Mouse (Mus musculus) spleen, adult 12 weeks (tissue): ENCODE measurements around the gene Tmem132c.

Experiments used
- DNase-seq: peaks from one replicate; pipeline ENCODE4 v3.0.0; 2022; ENCODE audit warnings: low spot score

The Tmem132c gene

DNA sequence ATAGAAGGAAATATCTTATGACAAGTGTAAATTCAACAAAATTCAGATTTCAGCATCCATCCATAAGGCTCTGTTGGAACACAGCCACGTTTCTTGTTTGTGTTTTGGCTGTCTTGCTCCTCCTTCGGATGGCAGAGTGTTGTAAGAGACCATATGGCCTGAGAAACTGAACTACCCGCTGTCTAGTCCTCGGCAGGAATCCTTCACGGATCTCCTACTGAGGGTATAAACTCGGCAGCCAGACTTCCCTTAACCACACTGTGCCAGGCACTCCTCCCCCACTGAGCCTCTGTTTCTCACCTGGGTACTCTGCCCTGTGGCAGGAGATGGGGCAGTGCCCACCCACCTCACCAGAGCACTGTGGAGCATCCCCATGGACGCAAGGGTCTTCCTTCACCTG is 174.9 kb downstream of the Tmem132c start:
- DNase-seq: no peak

DNA sequence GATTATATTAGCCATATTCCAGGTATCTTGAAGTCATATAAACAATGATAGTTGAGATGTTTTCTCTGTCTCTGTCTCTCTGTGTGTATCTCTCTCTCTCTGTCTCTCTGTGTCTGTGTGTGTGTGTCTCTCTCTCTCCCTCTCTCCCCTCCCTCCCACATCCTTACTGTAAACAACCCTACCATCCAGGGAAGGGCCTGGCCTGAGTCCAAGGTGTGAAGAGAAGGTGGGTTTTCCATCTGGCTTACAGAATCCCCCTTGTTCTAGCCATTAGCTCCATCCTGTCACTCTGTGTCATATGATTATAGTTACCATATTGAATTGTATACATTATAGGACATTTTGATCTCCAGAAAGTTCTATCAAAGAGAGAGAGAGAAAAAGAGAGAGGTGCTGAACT is 182.3 kb downstream of the Tmem132c start:
- no peak for DNase-seq

DNA sequence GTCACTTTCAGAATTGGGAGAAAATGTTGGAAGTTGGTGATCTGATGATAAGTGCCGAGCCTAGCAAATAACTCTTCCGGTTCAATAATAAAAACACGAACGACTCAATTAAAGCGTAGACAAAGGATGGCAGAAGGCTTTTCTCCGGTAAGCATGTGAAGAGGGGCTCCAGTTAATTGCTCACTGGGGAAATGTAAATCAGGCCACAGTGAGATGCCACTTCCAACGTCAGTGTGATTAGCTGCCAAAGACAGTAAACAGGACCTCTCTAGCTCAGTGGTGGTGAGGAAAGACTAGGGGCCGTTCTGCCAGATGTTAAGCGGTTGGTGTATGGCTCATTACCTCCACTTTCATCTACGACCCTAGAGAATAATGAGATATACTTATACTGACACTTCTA is 187.5 kb downstream of the Tmem132c start:
- no peak for DNase-seq

DNA sequence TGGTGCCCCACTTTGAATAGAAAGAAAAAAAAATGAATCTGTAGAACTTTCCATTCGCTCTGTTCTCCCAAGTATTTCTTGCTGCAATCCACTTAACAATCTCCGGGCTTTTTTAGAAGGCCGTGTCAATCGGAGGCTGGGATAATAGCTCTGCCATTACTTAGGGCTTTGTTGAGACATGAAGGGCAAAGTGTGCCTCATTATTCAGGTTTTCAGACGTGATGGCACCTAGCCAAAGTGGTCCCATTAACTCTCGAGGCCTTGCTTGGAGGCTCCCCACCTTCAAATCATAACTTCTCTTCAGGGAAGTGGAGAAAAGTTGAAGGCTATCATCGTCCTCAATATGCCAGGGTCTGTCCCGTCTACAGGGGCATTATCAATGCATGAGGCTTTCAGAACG is 190.0 kb downstream of the Tmem132c start:
- DNase-seq: no peak

DNA sequence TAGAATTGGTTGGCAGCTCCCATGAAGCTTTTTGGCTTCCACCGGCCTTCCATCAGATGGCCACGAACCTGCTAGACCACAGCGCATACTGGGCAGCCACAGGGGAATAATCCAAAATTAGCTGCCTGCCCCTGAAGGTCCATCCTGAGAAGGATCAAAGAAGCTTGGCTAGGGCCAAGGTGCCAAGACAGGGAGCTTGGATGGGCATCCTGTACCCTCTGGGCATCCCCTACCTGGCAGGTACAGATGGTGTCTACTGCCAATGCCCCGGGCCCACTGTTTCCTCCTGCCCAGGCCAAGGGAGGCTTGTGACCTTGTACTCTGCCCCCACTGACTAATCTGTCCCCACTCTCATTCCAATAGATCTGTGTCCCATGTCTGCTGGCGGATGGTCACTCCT is 195.2 kb downstream of the Tmem132c start:
- DNase-seq: no peak

DNA sequence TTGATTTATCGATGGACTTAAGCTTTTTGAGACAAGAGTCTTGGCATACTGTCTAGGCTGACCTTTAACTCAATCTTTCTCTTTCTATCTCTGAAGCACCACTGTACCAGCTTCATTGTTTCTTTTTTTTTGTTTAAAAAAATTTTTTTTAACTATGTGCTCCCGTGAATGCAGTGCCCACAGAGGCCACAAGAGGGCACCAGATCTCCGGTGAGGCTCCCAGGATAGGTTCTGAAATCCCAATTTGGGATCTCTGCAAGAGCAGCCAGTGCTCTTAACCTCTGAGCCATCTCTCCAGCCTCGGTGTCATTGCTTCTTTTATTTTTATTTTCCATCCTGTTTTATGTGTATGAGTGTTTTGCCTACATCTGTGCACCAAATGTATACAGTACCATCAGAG is 197.0 kb downstream of the Tmem132c start:
- DNase-seq: no peak

DNA sequence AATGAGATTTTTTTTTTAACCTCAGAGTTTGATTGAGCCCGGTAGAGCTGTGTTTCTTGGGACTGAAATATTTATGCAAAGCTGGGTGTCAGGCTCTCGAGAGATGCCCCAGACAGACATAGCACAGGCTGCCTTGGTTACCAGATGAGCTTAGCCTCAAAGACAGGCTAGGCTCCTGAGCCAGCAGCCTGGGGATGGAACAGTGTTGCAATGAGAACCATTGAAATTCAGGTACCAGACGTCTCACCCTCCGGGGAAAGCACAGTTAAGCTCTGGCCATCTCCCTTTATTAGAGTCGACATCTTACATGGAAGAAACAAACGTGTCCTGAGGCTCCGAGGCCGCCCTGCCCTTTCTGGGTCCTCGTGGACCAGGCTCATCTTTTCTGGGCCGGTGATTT is 200.4 kb downstream of the Tmem132c start:
- no peak for DNase-seq

DNA sequence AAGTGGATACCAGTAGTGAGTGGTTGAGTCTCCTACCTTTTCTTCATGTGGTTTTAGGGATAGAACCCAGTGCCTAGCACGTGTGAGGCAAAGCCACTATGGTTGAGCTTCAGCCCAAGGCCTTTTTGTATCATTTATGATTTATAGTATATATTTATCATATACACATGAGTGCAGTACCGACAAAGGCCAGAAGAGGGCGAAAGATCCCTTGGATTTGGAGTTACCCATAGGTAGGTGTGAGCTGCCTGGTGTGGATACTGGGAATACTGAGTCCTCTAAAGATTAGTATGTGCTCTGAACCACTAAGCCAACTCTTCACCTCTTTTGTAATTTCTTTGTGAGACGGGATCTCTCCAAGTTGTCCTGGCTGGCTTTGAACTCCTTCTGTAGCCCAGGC is 212.0 kb downstream of the Tmem132c start:
- DNase-seq: no peak

DNA sequence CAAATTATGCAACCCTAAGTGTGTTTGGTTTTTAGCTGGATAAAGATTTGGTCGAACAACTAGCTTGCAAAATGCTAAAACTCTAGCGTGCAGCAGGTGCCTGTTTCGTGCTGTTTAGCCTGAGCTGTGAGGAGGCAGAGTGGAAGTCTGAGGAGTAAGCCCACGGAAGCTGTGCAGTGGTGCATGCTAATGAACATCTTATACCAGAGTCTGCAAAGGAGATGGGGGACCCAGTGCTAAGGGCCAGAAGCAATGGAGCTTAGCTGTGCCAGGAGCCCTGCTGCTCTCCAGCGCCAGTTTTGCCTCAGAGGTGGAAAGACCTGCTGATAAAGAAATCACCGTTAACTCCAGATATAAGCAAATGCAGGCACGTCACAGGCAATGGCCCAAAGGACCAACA is 212.5 kb downstream of the Tmem132c start:
- DNase-seq: no peak

DNA sequence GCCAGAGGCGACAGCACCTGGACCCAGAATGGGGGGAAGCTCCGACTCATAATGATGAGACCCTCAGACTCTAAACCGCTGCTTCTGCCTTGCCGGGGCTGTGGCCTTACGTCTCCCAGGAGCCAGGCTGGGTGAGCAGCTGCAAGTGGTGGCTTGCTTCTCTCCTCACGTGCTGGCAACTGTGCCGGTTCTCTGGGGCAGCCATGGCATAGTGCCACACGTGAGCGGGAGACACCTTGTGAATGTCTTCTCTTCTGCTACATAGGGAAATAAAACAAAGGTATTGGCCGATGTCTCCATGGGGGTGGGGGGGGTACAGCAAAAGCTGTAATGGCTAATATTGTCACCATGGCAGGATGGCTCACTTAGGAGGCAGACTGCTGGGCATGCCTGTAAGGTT is 214.5 kb downstream of the Tmem132c start:
- no peak for DNase-seq

DNA sequence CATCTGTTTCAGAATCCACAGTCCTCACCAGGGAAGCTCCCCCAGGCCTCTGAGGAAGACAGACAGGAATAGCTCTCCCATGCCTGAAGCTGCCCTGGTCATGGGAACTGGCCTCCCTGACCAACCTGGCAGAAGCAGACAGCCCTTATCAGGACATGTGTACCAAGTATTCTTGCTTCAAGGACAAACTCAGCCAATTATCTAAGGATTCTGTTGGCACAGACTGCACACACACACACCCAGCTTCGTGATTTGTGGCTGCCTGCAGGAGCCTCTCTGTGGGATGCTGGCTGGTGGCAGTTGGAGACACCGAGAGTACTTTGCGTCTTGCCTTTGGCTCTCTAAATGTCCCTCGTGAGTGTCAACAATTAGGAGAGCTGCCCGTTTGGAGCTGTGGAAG is 226.5 kb downstream of the Tmem132c start:
- no peak for DNase-seq

DNA sequence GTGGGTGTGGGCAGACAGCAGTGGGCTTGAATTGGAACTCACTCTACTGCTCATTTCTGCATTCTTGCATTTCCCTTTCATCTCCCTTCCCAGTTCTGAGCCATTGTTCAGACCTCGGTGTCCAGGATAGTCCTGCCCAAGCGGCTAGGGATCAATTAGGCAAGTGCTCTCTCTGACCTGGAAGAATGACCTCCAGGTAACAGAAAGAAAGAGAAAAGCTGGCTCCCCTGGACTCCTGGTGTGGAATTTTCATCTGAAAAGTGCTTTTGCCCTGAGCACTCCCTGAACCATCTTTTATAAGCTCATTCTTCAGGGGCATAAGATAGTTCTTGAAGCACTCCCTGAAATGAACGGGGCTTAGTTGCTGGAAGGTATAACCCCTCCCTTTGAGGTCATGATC is 228.7 kb downstream of the Tmem132c start:
- DNase-seq: no peak

DNA sequence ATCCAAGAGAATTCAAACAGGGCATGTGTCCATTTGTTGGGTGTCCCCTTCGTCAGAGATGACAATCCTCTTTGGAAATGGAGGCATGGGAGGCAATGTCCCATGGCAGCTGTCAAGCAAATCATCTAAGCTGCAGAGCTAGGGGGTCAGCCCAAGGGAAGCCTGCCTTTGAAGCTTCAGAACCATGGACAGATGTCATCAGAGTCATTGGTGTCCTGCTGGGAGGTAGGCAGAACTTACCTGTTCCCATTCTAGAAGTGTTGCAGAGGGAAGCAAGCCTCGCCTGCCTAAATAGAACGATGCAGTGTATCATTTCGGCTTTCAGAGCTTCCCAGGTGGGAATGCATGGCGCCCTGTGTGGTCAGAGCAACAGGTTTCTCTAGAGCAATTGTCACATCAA is 230.3 kb downstream of the Tmem132c start:
- no peak for DNase-seq

DNA sequence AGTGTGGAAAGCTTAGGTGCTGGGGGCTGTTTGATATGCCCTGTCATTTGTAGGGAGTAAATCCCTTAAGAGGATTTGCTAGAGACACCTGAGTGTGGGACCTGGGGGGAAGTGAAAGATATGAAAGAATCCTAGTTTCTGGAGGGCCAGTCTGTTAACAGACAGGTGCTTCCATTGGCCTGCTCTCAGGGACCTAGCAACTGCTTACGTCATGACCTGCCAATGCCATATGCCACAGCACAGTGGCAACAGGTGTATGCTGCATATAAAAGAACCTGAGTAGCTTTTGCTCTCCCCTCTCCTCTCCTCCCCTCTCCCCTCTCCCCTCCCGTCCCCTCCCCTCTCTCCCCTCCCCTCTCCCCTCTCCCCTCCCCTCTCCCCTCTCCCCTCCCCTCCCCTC is 232.1 kb downstream of the Tmem132c start:
- no peak for DNase-seq

DNA sequence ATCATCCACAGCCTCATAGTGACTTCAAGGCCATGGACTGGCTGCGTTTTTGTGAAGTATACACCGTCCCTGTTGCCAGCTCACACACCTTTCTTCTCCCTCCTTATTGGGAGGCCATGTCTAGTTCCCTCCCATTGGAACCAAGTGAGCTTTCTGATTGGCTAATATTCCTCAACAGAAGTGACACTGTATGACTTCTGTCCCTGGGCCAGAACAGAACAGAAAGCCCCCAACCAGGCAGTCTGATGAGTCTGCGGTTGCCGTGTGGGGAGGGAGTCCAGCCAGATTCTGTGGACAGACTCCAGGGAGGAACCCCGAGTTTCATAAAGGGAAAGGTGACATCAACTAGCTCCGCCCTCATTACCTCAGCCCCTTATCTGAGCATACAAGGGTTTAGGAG is 233.2 kb downstream of the Tmem132c start:
- no peak for DNase-seq

DNA sequence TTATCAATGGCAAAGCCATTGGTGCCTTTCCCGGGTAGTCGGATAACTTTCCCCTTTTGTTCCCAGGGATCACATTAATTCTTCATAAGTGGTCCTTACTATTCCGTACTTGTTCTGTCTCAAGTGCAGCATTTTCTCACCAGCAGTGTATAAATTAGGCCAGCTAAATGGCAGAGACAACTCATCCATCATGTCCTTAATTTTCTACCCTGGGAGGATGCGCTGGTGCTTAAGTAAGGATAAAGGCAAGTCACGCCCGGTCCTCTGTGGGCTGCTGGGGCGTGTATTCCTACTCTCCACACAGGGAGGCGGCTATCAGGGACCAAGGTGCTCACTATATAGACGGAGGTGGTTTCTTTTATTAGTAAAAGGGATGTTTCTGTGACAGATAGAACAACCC is 236.2 kb downstream of the Tmem132c start:
- no peak for DNase-seq

DNA sequence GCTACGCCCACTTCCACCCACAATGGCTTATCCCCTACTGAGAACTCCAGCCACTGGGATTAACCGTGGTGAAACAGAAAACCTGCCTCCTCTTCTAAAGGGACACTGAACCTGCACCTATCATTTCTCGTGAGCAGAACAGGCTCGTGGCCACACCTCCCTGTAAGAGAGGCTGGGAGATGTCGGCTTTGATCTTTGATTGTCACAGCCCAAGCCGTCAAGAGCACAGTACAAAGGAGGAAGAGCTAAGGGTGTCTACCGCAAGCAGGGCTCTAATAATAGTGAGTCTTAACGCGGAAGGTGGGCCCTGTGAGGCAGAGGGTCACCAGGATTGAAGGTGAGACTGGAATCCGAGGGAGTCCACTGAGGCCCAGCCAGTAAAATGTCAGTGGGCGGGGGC is 236.7 kb downstream of the Tmem132c start:
- no peak for DNase-seq

DNA sequence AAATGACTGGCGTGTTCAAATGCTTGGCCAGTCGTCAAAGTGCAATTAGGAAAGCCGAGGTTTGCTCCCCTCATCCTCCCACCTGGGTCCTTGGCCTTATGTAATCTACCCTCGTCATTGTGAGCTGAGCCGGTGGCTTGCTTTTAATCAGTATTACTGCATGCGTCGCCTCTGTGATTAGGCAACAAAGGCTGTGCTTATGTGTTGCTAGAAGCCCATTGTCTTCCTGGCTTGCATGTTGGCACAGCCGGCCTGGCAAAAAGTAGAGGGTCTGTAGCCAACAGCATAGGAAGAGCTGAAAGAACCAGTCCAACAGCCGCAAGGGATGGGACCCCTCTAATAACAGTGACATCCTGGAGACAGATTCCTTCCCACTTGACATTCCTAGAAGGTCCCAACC is 239.3 kb downstream of the Tmem132c start:
- no peak for DNase-seq

DNA sequence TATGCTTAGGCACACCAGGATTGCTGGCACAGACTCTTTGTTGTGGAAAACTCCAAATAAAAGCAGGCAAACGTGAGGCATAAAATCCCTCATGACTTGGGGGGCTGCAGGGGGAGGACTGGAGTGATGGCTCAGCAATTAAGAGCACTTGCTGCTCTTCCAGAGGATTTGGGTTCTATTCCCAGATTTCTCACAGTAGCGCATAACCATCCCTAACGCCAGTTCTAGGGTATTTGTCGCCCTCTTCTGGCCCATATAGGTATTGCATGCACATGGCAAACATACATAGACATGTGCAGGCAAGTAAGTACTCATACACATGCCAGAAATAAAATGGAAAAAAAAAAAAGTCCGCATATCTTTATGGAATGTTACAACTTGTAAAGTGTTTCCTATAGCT is 239.8 kb downstream of the Tmem132c start:
- no peak for DNase-seq

DNA sequence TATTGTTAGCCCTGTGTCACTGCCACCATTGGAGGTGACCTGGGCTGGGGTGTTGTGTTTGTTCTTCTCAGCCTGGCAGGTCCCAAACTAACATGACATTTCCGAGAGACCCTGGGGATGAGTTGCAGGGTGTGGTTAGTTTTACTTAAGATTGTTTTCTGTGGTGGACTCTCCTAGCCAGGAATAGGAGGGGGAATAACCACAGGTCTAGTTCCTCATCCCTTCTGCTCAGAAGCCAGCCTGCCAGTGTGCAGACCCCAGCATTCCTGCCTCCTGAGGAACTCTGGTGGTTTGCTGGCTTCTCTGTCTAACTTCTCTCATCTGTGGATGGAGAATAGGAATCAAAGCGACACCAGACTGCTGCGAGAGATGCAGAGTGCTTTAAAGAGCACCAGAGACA is 240.7 kb downstream of the Tmem132c start:
- DNase-seq: no peak

DNA sequence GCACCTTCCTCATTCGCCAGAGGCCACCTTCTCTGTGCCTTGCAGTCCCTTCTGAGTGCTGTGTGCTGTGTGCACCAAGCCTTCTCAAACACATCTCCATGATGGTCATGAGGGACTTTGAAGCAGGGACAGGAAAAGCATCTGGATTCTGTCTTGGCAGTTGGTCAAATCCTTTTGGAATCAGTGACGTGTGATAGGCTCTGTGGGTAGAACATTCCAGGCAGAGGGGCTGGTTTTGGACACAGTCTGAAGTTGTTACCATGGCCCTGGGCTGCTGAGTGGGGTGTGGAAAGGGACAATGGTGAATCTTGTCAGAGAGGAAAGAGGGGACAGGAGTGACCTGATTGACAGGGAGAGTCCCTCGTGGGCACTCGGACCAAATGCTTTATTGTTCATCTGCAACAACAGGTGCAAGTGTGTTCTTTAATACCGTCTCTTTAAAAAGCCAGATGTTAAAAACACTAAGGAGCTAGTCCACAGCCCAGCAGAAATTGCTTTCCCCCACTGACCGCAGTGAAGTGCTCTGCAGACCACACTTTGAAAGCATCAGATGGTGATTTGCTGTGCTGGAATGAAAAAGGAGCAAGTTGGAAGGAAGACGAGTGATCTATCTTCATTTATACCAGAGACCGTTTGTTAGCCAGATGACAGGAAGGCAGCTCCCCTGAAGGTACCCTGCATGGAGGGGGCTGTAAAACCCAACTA is 242.5 kb downstream of the Tmem132c start:
- no peak for DNase-seq

DNA sequence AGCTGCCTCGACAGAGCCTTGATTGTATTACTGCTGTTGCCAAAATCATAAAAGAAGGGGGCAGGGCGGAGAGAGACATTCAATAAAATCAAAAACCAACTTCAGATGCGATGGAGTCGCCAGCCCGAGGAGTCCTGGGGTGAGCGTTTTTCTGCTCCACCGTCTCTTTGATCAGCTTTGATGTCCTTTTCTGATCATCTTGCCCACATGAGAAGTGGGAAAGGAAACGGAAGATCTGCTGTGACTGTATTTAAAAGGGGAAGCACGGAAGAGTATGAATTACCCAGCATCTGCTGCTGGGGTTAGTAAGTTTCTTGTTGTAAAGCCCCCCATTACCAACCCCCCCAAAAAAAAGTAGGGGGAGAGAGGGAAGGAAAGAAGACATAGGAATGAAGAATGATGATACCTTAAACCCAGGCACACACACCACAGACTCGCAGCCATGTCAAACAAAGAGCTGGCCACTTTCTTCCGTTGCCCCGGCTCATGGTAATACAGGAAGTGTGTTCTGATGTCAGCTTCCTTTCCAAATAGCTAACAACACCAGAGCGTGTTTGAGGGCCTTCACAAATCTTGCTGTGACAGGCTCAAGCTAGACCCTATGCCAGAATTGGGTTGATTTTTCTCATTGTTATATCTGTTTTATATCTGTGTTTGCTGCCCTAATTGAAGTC is 243.3 kb downstream of the Tmem132c start:
- no peak for DNase-seq

DNA sequence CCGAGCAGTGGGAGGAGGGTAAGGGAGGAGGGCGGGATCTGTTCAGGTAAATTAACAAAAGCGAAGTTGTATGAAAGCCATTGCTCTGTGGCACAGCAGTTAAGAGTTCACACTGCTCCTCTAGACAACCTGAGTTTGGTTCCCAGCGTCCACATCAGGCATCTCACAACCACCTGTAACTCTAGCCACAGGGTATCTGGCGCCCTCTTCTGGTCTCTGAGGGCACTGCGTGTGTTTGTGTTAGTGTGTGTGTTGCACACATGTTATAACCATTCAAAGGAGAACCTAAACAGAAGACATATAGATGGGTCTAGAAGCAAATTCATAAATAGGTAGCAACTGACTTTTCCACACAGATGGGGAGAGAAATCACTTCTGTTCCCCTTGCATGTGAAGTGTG is 245.6 kb downstream of the Tmem132c start:
- DNase-seq: no peak

DNA sequence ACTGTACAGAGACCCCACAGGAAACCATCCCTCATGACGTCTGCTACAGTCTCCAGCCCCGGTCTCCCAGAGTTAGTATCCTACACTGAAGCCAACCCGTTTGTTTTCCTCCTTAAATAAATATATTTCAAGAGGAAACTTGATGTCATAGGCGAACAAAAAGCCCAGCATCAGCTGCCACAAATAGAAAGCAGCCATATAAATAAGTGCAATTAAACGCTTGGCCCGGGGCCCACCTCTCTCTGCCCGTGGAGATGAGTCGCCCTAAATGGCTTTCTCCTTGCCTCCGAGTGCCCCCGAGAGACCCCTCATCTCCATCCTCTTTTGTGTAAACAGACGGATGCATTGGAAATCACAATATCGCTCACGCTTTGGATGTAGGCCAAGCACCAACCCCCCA is 247.1 kb downstream of the Tmem132c start:
- DNase-seq: no peak
